In the genomic region with DNA sequence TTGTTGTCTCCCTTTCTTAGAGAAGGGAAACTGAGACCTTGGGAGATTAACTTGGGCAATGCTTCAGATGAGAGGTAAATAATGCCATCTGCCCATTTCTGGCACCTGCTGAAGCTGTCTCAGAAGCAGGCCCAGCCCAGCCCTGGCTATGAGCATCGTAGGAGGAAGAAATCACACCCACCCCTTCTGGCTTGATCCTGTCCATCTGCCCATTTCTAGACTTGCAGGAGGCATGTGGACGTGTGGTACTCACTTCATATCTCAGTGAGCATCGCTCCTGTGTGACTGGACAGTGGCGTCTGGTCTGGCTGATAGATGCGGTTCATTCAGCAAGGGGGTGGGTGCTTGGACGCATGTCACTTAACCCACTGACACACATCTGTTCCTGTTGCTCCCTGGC, we compare ENCODE assay signal across 11 mouse cellular contexts.
A peak's percentile ranks its signal among the peaks of the same experiment; 100 is the strongest.
DNase-seq lines count a peak whose midpoint lies in the region; ATAC-seq and TF ChIP-seq lines count a peak whose summit lies in the region.
"Had no signal": no experiment of that assay in that cellular context is flagged by ENCODE, and none has a peak within 500 bp of the region (broad histone marks: within the 10 kb centered on the region; RNA-seq: fewer than 3 reads in every experiment).

No protein-coding gene starts in this region.

- intact Hi-C loops in left cerebral cortex, postnatal 36 days (cut with DNase I): no loop called here
- intact Hi-C loops in gastrocnemius, postnatal 36 days (cut with DNase I): no loop called here

- peak; percentile 18 for DNase-seq in layer of hippocampus, adult 11-12 months (ENCODE audit: low spot score)
- no peak for DNase-seq in layer of hippocampus, postnatal 25 days (ENCODE audit: extremely low spot score in 1 of 2, low spot score in 1 of 2)
- DNase-seq in brain, embryonic 14.5 days (ENCODE audit: low read depth): peak; percentile 71
- peak; percentile 26 for DNase-seq in cerebellum, adult 8-10 months
- peak; percentile 18 to 20 for DNase-seq in left cerebral cortex, postnatal 36 days (ENCODE audit: low spot score in 2 of 2)
- no peak for DNase-seq in gastrocnemius, postnatal 36 days
- DNase-seq: adrenal gland, adult 2 months; layer of hippocampus, postnatal 36 days; retina, postnatal 1 day had no signal

- TF ChIP-seq POLR2A in brain, embryonic 14.5 days (IDR thresholded peaks at IDR 0.05; ENCODE audit: borderline replicate concordance, extremely low read depth, insufficient read depth, insufficient read length, poor library complexity, severe bottlenecking): no peak

- TF ChIP-seq CTCF in brain, embryonic 14.5 days (IDR thresholded peaks at IDR 0.05; ENCODE audit: borderline replicate concordance, extremely low read depth, insufficient read depth, insufficient read length): no peak

- no peak for ATAC-seq in megakaryocyte-erythroid progenitor cell, adult 5-6 weeks (replicated peaks; ENCODE audit: low FRiP score, low TSS enrichment, poor library complexity, severe bottlenecking)
- ATAC-seq: midbrain, embryonic 13.5 days had no signal

Comparison
In these comparisons a context has a peak if more than half of its experiments do, and no peak if none do; other contexts are left out.
1. DNase-seq: peak in layer of hippocampus, adult 11-12 months (single experiment), brain, embryonic 14.5 days (single experiment), cerebellum, adult 8-10 months (single experiment) and left cerebral cortex, postnatal 36 days (2 of 2); none in layer of hippocampus, postnatal 25 days (0 of 2) and gastrocnemius, postnatal 36 days (0 of 2).